Mouse (Mus musculus) midbrain, embryonic 15.5 days (tissue): Measurements from ENCODE around the gene Pik3ca. TPM values are rescaled to one million over a fixed set of nuclear protein-coding genes. Genes with fewer than 3 reads are reported as not detected.

Experiments
- ATAC-seq: fragments of 200-750 bp; cut with Nextera tagmentation; replicated peaks from 2 replicates; pipeline ENCODE4 v1.8.0; 2017; ENCODE audit warnings: moderate TSS enrichment
- H3K27ac ChIP-seq: fragments of 300-500 bp; sonication (generic); 2 replicates; pipeline ENCODE4 v1.5.1; 2015; ENCODE audit warnings: mild to moderate bottlenecking, inconsistent platforms
- H3K27me3 ChIP-seq: fragments of 300-500 bp; sonication (generic); replicated peaks from 2 replicates; pipeline ENCODE4 v1.6.1; 2015; ENCODE audit warnings: inconsistent platforms
- H3K36me3 ChIP-seq: fragments of 300-500 bp; sonication (generic); replicated peaks from 2 replicates; pipeline ENCODE4 v1.6.1; 2015; ENCODE audit warnings: inconsistent platforms
- H3K4me1 ChIP-seq: fragments of 300-500 bp; sonication (generic); 2 replicates; pipeline ENCODE4 v1.6.1; 2015; ENCODE audit warnings: inconsistent platforms
- H3K4me2 ChIP-seq: fragments of 300-500 bp; sonication (generic); 2 replicates; pipeline ENCODE4 v1.6.1; 2015; ENCODE audit warnings: inconsistent platforms, mild to moderate bottlenecking, moderate library complexity
- H3K4me3 ChIP-seq: fragments of 300-500 bp; sonication (generic); 2 replicates; pipeline ENCODE4 v1.5.1; 2015; ENCODE audit warnings: mild to moderate bottlenecking, inconsistent platforms
- H3K9ac ChIP-seq: fragments of 300-500 bp; sonication (generic); 2 replicates; pipeline ENCODE4 v1.6.1; 2015; ENCODE audit warnings: mild to moderate bottlenecking, inconsistent platforms
- H3K9me3 ChIP-seq: fragments of 300-500 bp; sonication (generic); 2 replicates; pipeline ENCODE4 v1.6.1; 2016; ENCODE audit warnings: inconsistent platforms
- WGBS: fragments of 180-500 bp; shearing (Covaris S2); methylation state at CpG from one replicate; pipeline ENCODE4 v1.1.7; 2015; ENCODE audit warnings: mixed read lengths; 5-methylcytosine and 5-hydroxymethylcytosine counted together
- polyA plus RNA-seq: library from polyadenylated mRNA; unstranded; fragments of >200 nt; fragmentation: Nextera tagmentation; extraction: Ambion mirVana; gene quantifications from 2 replicates; pipeline ENCODE4 v1.2.1, GENCODE M21; 2015

Gene Pik3ca
- 12.8 and 13.6 TPM in 2 replicates for polyA plus RNA-seq

DNA sequence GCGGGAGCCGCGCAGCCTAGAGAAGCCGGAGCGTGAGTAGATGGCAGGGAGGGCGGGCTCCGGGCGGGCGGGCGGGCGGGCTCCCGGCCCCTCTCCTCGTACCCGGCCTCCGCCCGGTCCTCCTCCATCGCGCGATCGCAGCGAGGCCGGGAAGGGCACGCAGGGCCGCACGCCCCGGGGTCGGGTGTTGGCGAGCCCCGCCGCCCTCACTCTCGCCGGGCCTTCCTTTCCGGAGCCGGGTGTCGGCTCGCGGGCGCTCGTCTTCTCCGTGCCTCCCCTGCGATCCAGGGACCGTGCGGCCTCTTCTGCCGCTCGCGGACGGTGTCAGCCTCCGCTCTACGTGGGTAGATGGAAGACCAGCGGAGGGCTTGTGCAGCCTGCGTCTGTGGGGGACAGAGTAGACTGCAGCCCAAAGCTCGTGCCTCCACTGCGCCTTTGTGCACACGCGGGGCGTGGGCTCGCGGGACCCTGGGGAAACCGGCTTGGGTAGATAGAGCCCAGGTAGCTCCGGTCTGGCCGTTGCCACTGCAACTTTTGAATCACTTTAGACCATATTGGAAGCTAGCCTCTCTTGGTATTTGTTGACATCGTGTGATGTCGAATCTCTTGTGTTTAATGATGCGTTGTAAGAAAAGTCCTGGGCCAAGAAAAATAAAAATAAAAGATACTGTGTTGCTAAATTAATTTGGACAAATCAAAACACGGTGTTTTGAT is at the start of gene Pik3ca:
TSS of gene Pik3ca (plus strand) at position 211 of the 714 bp plus-strand sequence.
- no peaks in the 10 kb centered on the region for H3K27me3 ChIP-seq
- under 1% methylated on average over 55 of the region's 65 CpGs for WGBS
- peak within 1 kb of the TSS; percentile 76 for H3K4me3 ChIP-seq
- peak within 1 kb of the TSS; percentile 67 for H3K4me2 ChIP-seq
- H3K9ac ChIP-seq = peak within 1 kb of the TSS; percentile 92
- no peaks in the 10 kb centered on the region for H3K36me3 ChIP-seq
- peak within 1 kb of the TSS; percentile 95 for H3K27ac ChIP-seq
- no peaks in the 10 kb centered on the region for H3K9me3 ChIP-seq
- peak; percentile 77 for ATAC-seq
- H3K4me1 ChIP-seq = peaks cover 30% of the 10 kb centered on the region

DNA sequence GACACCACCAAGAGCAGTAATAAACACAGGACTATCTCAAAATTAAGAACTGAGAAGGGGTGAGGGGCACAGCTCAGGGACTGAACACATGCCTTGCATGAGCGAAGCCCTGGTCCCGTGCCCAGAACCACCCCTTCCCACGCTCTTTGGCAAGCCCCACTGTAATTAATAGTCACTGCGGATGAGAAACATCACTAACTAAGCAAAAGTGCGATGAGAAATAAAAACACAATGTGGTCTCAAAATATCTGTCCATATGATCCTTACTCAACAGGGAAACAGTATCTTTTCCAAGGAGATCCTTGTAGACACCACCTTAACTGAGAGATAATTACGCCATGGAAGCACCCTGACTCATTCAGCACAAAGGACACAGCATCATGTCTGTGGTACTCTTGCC is 49.6 kb upstream of the Pik3ca start:
- no peak for ATAC-seq
- H3K9ac ChIP-seq = no peak overlapping the region
- no peak overlapping the region for H3K4me2 ChIP-seq
- 92% methylated on average over 6 of the region's 6 CpGs for WGBS
- no peak overlapping the region for H3K27ac ChIP-seq
- H3K36me3 ChIP-seq = peaks cover 11% of the 10 kb centered on the region; the same call in 1 of the 2 replicates
- no peaks in the 10 kb centered on the region for H3K4me1 ChIP-seq
- H3K9me3 ChIP-seq = no peaks in the 10 kb centered on the region
- no peaks in the 10 kb centered on the region for H3K27me3 ChIP-seq
- no peak overlapping the region for H3K4me3 ChIP-seq

DNA sequence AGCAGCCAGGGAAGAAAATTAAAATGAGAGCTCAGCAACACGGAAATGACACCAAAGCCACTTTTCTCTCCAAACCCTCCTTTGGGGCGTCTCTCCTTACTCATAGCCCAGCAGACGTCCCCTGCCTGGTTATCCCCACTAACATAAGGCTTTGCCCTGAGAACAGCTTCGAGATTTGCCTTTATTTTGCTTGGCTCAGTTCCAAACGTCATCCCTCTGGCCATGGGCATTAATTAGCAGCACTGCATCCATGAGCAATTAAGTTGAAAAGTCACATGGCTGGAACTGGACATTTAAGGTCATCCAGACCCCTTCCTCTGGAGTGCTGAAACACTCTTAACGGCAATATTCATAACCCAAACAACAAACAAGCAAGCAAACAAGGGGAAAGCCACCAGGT is 36.2 kb upstream of the Pik3ca start:
- no peak for ATAC-seq
- peaks cover 23% of the 10 kb centered on the region for H3K4me1 ChIP-seq
- no peaks in the 10 kb centered on the region for H3K9me3 ChIP-seq
- H3K4me3 ChIP-seq = no peak overlapping the region
- no peak overlapping the region for H3K27ac ChIP-seq
- H3K9ac ChIP-seq = no peak overlapping the region
- H3K27me3 ChIP-seq = no peaks in the 10 kb centered on the region
- H3K4me2 ChIP-seq = no peak overlapping the region
- 36% methylated on average over 6 of the region's 6 CpGs for WGBS
- H3K36me3 ChIP-seq = no peaks in the 10 kb centered on the region

DNA sequence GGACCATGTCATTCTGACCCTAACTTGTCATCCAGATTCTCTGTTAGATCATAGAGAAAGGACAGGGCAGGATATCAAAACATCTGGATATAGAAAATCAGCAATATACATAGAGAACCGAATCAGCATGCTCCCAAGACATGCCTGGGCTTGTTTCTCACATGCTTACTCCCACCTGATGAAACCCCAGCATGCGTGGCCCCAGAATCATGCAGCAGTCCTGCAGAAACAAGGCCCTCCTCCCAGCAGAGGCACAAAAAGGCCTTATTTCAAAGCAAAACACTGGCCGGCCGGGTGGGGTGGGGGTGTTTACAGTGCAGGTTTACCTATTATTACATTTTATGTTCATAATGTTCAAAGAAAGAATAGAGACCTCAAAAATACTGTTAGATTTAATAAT is 33.3 kb upstream of the Pik3ca start:
- WGBS = 32% methylated on average over 4 of the region's 4 CpGs
- ATAC-seq = no peak
- Histone ChIP-seq H3K4me1 (peaks cover 29% of the 10 kb centered on the region), H3K36me3 (no peaks in the 10 kb centered on the region), H3K9me3 (no peaks in the 10 kb centered on the region), H3K27me3 (no peaks in the 10 kb centered on the region), H3K4me2 (peak overlapping the region; percentile 80), H3K4me3 (peak overlapping the region; percentile 95), H3K27ac (no peak overlapping the region), H3K9ac (peak overlapping the region; percentile 33)

DNA sequence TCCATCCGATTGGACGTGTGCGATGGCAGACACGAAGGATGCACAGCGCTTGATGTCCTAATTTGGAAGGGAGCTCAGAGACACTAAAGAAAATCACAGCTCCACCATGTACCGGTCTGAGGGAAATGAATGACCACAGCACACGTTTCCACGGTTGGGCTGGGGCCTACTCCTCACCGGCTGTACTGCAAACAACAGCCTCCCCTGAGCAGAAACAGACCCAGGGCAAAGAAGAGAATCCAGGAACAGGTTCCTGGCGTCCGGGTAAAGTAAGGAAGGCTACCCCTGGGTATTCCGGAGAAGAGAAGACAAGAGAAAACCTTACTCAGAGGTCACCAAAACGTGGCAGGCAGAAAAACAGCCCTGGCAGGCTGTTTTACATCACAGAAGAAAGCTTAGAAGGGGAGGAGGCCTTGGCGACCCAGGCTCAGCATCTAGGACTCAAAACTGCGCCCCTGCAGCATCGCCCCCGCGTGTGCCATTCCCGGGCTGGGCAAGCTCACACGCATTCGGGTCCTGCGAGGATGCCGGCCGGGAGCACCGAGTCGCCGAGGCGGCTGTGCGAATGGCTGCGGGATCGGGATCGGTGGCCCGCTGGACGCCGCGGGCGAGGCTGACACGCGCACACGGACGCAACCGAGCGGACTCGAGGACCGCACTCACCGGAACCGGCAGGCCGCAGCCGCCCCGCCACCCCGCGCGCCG is 32.5 kb upstream of the Pik3ca start:
- Histone ChIP-seq H3K4me3 (peak overlapping the region; percentile 95), H3K9me3 (no peaks in the 10 kb centered on the region), H3K36me3 (no peaks in the 10 kb centered on the region), H3K4me2 (peak overlapping the region; percentile 80), H3K9ac (peak overlapping the region; percentile 95), H3K4me1 (peaks cover 29% of the 10 kb centered on the region), H3K27me3 (no peaks in the 10 kb centered on the region), H3K27ac (peak overlapping the region; percentile 96)
- WGBS = under 1% methylated on average over 54 of the region's 54 CpGs
- ATAC-seq = peak; percentile 79

DNA sequence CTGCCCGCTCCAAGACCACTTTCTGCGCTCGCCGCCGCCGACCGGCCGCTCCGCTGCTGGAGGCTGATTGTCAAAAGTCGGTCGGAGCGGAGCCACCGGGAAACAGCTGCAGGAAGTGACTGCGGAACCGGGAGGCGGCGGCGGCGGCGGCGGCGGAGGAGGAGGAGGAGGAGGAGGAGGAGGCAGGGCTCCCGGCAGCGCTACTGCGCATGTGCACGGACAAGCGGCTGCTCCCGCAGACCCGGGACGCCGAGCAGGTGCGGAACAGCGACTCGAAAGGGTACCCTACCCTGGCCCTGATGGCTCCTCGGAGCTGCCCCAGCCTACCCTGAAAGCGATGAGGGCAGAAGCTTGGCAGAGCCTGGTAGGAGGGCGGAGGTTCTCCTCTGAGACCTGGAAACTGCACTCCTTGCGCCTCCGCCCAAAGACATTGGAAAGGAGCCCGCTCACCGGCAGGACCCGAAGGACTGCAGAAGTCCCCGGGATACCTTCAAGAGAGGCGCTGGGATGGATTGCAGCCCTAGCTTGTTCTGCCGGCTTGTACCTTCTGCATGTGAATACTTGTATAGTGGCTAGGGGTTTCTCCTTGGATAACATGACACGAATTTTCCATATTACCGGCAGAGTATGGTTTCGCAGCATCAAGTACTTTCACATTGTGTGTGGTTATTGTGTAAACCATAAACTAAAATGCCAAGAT is 31.8 kb upstream of the Pik3ca start, which contains the start of gene Zmat3:
TSS of gene Zmat3 (minus strand) at position 469 of the 700 bp plus-strand sequence.
- ATAC-seq = peak; percentile 89
- no peaks in the 10 kb centered on the region for H3K9me3 ChIP-seq
- no peaks in the 10 kb centered on the region for H3K27me3 ChIP-seq
- no peaks in the 10 kb centered on the region for H3K36me3 ChIP-seq
- peak within 1 kb of the TSS; percentile 80 for H3K4me2 ChIP-seq
- H3K9ac ChIP-seq = peak within 1 kb of the TSS; percentile 95
- 4% methylated on average over 38 of the region's 48 CpGs for WGBS
- H3K27ac ChIP-seq = peak within 1 kb of the TSS; percentile 96
- peak within 1 kb of the TSS; percentile 95 for H3K4me3 ChIP-seq
- H3K4me1 ChIP-seq = peaks cover 29% of the 10 kb centered on the region

DNA sequence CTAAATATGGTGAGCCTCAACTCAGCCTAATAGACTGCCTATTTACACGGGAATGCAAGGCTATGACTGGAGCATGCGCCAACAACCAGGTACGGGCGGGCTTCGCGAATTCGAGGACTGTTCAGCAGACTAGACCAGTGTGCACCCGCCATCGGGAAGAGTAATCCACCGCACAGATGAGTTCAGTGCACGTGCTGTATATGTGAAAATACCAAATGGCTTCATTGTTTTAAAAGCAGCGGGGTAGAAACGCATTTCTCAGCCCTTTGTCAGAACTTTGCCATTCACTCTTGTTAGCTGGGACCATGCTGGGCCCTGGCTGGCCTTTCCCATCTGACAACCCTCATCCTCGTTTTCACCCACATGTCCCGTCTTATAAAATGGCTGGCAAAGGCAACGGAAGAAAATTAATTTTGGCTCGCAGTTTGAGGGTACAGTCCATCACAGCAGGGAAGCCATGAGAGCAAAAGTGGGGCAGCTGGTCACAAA is 31.2 kb upstream of the Pik3ca start:
- ATAC-seq = peak; percentile 67
- peaks cover 23% of the 10 kb centered on the region for H3K4me1 ChIP-seq
- H3K9me3 ChIP-seq = no peaks in the 10 kb centered on the region
- 57% methylated on average over 17 of the region's 17 CpGs for WGBS
- H3K36me3 ChIP-seq = no peaks in the 10 kb centered on the region
- H3K4me3 ChIP-seq = peak overlapping the region; percentile 95
- H3K27me3 ChIP-seq = no peaks in the 10 kb centered on the region
- H3K9ac ChIP-seq = peak overlapping the region; percentile 95
- H3K27ac ChIP-seq = peak overlapping the region; percentile 96
- peak overlapping the region; percentile 80 for H3K4me2 ChIP-seq

DNA sequence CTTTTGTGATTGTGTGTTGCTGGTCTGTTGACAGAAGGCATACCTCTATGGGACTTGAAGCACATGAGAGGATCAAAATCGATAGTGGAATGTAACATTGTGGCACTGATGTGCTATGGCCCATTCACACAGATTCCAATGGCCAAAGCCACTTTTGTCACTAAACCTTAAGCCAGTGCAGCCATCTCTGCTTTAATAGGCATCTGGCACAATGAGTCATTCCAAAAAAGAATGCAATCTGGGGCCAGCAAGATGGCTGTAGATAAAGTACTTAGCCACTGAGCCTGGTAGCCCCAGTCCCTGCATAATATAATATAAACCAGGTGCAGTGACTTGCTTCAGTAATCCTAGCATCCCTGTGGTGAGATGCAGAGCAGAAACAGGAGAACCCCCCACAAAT is 30.0 kb upstream of the Pik3ca start:
- H3K4me2 ChIP-seq = no peak overlapping the region
- ATAC-seq = no peak
- H3K27me3 ChIP-seq = no peaks in the 10 kb centered on the region
- no peaks in the 10 kb centered on the region for H3K36me3 ChIP-seq
- WGBS = 88% methylated on average over 1 of the region's 1 CpGs
- peaks cover 22% of the 10 kb centered on the region for H3K4me1 ChIP-seq
- no peak overlapping the region for H3K4me3 ChIP-seq
- no peak overlapping the region for H3K9ac ChIP-seq
- H3K27ac ChIP-seq = no peak overlapping the region
- H3K9me3 ChIP-seq = no peaks in the 10 kb centered on the region

DNA sequence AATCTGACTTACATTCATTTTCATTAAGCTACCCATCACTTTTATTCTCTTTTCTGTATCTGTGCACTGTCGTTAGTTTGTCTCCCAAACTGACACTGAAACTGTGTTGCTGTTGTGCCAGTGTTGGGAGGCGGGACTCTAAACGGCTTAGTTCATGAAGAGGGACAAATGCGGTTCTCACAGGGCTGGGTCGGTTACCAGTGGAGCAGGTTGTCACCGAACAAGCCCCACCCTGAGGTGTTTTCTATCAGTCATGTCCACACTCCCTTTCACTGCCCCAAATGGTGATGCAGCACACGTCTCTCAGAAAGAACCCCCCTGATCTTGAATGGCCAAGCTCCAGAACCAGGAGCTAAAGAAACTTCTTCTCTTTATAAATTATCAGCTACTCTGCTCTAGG is 25.5 kb upstream of the Pik3ca start:
- Histone ChIP-seq H3K4me2 (no peak overlapping the region), H3K9me3 (no peaks in the 10 kb centered on the region), H3K9ac (no peak overlapping the region), H3K4me1 (no peaks in the 10 kb centered on the region), H3K27me3 (no peaks in the 10 kb centered on the region), H3K4me3 (no peak overlapping the region), H3K36me3 (no peaks in the 10 kb centered on the region), H3K27ac (no peak overlapping the region)
- ATAC-seq = no peak
- WGBS = 73% methylated on average over 7 of the region's 7 CpGs

DNA sequence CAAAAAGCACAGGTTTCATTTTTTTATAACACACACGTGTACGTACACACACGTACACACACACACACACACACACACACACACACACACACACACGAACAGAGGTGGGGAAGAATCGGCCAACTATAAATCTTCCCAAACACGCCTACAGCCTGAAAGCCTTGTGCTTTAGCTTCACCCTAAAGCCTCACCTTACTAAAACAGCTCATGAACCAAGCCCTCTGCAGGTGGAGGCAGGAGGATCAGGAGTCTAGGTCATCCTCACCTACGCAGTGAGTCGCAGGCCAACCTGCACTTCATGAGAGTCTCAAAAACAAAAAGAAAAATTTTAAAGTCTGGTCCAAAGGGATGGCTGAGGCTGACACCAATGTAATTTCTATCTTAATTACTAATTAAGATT is 25.0 kb upstream of the Pik3ca start:
- Histone ChIP-seq H3K27me3 (no peaks in the 10 kb centered on the region), H3K4me3 (no peak overlapping the region), H3K9me3 (no peaks in the 10 kb centered on the region), H3K4me2 (no peak overlapping the region), H3K27ac (no peak overlapping the region), H3K4me1 (no peaks in the 10 kb centered on the region), H3K9ac (no peak overlapping the region), H3K36me3 (no peaks in the 10 kb centered on the region)
- no peak for ATAC-seq
- 89% methylated on average over 8 of the region's 8 CpGs for WGBS

DNA sequence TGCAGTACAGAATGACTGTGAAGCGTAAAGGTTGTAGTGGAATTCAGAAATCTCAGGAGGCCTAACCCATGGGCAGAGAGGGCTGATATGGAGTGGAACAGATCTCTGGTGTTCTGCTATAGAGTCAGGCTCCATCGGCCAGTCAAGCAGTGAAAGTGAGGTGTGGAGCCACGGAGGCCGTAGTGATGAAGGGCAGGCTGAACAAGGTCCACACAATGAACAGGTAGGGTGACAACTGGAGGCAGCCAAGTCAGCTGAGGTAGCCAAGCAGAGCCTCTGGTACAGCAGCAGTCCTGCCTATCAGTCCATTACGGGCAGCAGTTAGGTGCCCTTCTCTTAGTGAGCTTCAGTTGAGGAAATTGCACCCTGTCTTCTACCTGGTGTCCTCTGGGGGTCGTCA is 24.2 kb upstream of the Pik3ca start:
- no peak for ATAC-seq
- no peak overlapping the region for H3K9ac ChIP-seq
- no peaks in the 10 kb centered on the region for H3K36me3 ChIP-seq
- WGBS = 91% methylated on average over 6 of the region's 6 CpGs
- H3K9me3 ChIP-seq = no peaks in the 10 kb centered on the region
- no peak overlapping the region for H3K27ac ChIP-seq
- no peaks in the 10 kb centered on the region for H3K27me3 ChIP-seq
- H3K4me3 ChIP-seq = no peak overlapping the region
- H3K4me1 ChIP-seq = no peaks in the 10 kb centered on the region
- H3K4me2 ChIP-seq = no peak overlapping the region

DNA sequence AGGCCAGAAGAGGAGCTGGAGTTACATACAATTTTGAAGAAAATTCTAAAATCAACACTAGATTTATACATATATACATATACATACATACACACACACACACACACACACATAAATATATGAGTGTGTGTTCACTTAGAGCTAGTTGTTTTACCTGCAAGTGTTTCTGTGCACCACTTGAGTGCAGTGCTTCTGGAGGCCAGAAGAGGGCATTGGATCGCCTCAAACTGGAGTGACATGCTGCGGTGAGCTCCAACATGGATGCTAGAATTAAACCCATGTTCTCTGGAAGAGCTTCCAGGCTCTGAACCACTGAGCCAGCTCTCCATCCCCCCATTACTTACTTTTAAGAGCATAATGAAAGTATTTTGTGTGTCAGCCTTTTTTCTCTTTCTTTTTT is 17.6 kb upstream of the Pik3ca start:
- Histone ChIP-seq H3K27ac (no peak overlapping the region), H3K9me3 (no peaks in the 10 kb centered on the region), H3K27me3 (no peaks in the 10 kb centered on the region), H3K4me1 (no peaks in the 10 kb centered on the region), H3K4me2 (no peak overlapping the region), H3K9ac (no peak overlapping the region), H3K36me3 (no peaks in the 10 kb centered on the region), H3K4me3 (no peak overlapping the region)
- WGBS = 39% methylated on average over 2 of the region's 2 CpGs
- ATAC-seq = no peak
